Mouse (Mus musculus) limb, embryonic 14.5 days (tissue): ENCODE data around the gene Slc6a20a. TPM values are rescaled to one million over a fixed set of nuclear protein-coding genes. Genes with fewer than 3 reads are reported as not detected.
A peak's percentile ranks its signal among the peaks of the same experiment; 100 is the strongest.

Experiments used
- ATAC-seq: fragments of 200-750 bp; cut with Nextera tagmentation; 2 replicates; pipeline ENCODE4 v1.8.0; 2017; ENCODE audit warnings: low read depth, moderate number of reproducible peaks, moderate TSS enrichment; ENCODE audit not compliant: low FRiP score
- DNase-seq: peaks from one replicate; pipeline ENCODE4 v3.0.0-alpha.2; 2015; ENCODE audit warnings: low spot score
- H3K27ac ChIP-seq: fragments of 300-500 bp; sonication (generic); replicated peaks from 2 replicates; pipeline ENCODE4 v1.5.1; 2014; ENCODE audit warnings: low read depth, mild to moderate bottlenecking, low read length, moderate library complexity, mixed read lengths
- H3K27me3 ChIP-seq: fragments of 300-500 bp; sonication (generic); 2 replicates; pipeline ENCODE4 v1.6.1; 2014; ENCODE audit warnings: low read length, mixed read lengths; ENCODE audit not compliant: control insufficient read depth, insufficient read depth
- H3K36me3 ChIP-seq: fragments of 300-500 bp; sonication (generic); 2 replicates; pipeline ENCODE4 v1.6.1; 2014; ENCODE audit warnings: mild to moderate bottlenecking, low read length, moderate library complexity, mixed read lengths; ENCODE audit not compliant: control insufficient read depth, insufficient read depth
- H3K4me1 ChIP-seq: fragments of 300-500 bp; sonication (generic); 2 replicates; pipeline ENCODE4 v1.6.1; 2014; ENCODE audit warnings: antibody characterized with exemption, low read length, mixed read lengths; ENCODE audit not compliant: control insufficient read depth, insufficient read depth
- H3K4me2 ChIP-seq: fragments of 300-500 bp; sonication (generic); replicated peaks from 2 replicates; pipeline ENCODE4 v1.6.1; 2014; ENCODE audit warnings: low read depth, mild to moderate bottlenecking, low read length, moderate library complexity; ENCODE audit not compliant: severe bottlenecking
- H3K4me3 ChIP-seq: fragments of 300-500 bp; sonication (generic); replicated peaks from 2 replicates; pipeline ENCODE4 v1.5.1; 2014; ENCODE audit warnings: low read length
- H3K9ac ChIP-seq: fragments of 300-500 bp; sonication (generic); 2 replicates; pipeline ENCODE4 v1.6.1; 2014; ENCODE audit warnings: mild to moderate bottlenecking, low read depth, low read length, moderate library complexity; ENCODE audit not compliant: severe bottlenecking
- H3K9me3 ChIP-seq: fragments of 300-500 bp; sonication (generic); 2 replicates; pipeline ENCODE4 v1.6.1; 2016; ENCODE audit warnings: low read length; ENCODE audit not compliant: control insufficient read depth
- POLR2A ChIP-seq: fragments of 200-500 bp; IDR thresholded peaks from 2 replicates; pipeline ENCODE4 v1.8.0; 2012; ENCODE audit warnings: inconsistent platforms, mild to moderate bottlenecking, moderate library complexity, borderline replicate concordance; ENCODE audit not compliant: insufficient read depth, insufficient read length; ENCODE audit errors: extremely low read depth
- WGBS: fragments of 180-500 bp; shearing (Covaris S2); extraction: QIAGEN DNeasy Blood & Tissue Kit; methylation state at CpG from one replicate; pipeline ENCODE4 v1.1.7; 2014; 5-methylcytosine and 5-hydroxymethylcytosine counted together
- polyA plus RNA-seq, 2 experiments: library from polyadenylated mRNA; depleted of rRNA in 1 of 2; stranded (reverse) in 1 of 2; unstranded in 1 of 2; fragments of >200 nt; fragmentation: Nextera tagmentation in 1 of 2; extraction: Ambion mirVana in 1 of 2; gene quantifications; 2 replicates each; pipeline versions ENCODE4 v1.2.1 to v1.2.3; 2012 to 2014

Gene Slc6a20a
- polyA plus RNA-seq, 2 experiments, result 0.06 TPM; not detected in 1

GRCm38 (mm10) chr9:123638668-123639089 lies 40.0 kb downstream of the Slc6a20a start:
- Histone ChIP-seq H3K27me3 (no peaks in the 10 kb centered on the region), H3K36me3 (no peaks in the 10 kb centered on the region), H3K9me3 (no peaks in the 10 kb centered on the region), H3K27ac (no peak overlapping the region), H3K4me1 (no peaks in the 10 kb centered on the region), H3K9ac (no peak overlapping the region), H3K4me2 (no peak overlapping the region), H3K4me3 (no peak overlapping the region)
- DNase-seq, result peak; percentile 34
- 90% methylated on average over 1 of the region's 1 CpGs for WGBS
- no peak for ATAC-seq
- no peak for TF ChIP-seq POLR2A

DNA sequence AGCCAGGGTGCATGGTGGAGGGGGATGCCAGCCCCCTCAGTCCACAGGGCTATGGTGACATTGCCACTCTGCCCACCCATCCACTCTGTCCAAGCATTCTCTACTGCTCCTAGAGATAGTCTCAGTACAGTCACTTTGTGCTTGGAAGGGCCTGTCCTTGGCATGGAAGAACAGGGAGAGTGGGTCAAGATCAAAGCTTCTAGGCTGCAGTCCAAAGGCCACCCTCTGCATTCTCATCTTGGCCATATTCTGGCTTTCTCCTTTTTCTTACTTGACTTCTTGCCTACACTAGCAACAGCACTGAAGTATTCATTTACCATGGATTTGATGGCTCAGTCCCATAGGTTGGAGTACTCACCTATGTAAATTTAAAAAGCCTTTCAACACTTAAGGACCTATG lies 40.5 kb downstream of the Slc6a20a start:
- TF ChIP-seq POLR2A, result no peak
- DNase-seq (no peak), ATAC-seq (no peak)
- Histone ChIP-seq H3K27ac (no peak overlapping the region), H3K9me3 (no peaks in the 10 kb centered on the region), H3K36me3 (no peaks in the 10 kb centered on the region), H3K4me3 (no peak overlapping the region), H3K27me3 (no peaks in the 10 kb centered on the region), H3K4me1 (no peaks in the 10 kb centered on the region), H3K4me2 (no peak overlapping the region), H3K9ac (no peak overlapping the region)

GRCm38 (mm10) chr9:123636771-123637170 lies 41.9 kb downstream of the Slc6a20a start:
- H3K27ac ChIP-seq, result no peak overlapping the region
- no peak overlapping the region for H3K9ac ChIP-seq
- DNase-seq, result no peak
- no peak overlapping the region for H3K4me2 ChIP-seq
- H3K4me1 ChIP-seq, result no peaks in the 10 kb centered on the region
- no peak for ATAC-seq
- H3K9me3 ChIP-seq, result no peaks in the 10 kb centered on the region
- no peak for TF ChIP-seq POLR2A
- no peak overlapping the region for H3K4me3 ChIP-seq
- no peaks in the 10 kb centered on the region for H3K36me3 ChIP-seq
- H3K27me3 ChIP-seq, result no peaks in the 10 kb centered on the region
- WGBS, result 69% methylated on average over 5 of the region's 5 CpGs

GRCm38 (mm10) chr9:123632993-123633392 lies 45.7 kb downstream of the Slc6a20a start:
- ATAC-seq, result no peak
- Histone ChIP-seq H3K36me3 (no peaks in the 10 kb centered on the region), H3K27me3 (no peaks in the 10 kb centered on the region), H3K9me3 (no peaks in the 10 kb centered on the region), H3K4me2 (no peak overlapping the region), H3K9ac (no peak overlapping the region), H3K4me1 (no peaks in the 10 kb centered on the region), H3K27ac (no peak overlapping the region), H3K4me3 (no peak overlapping the region)
- TF ChIP-seq POLR2A, result no peak
- DNase-seq, result no peak
- 82% methylated on average over 3 of the region's 3 CpGs for WGBS

GRCm38 (mm10) chr9:123632281-123632680 lies 46.4 kb downstream of the Slc6a20a start, which contains the start of gene Slc6a20b:
Gene Slc6a20b, minus strand, starts transcription at chr9:123632565.
- 78% methylated on average over 6 of the region's 6 CpGs for WGBS
- ATAC-seq (no peak), DNase-seq (no peak)
- Histone ChIP-seq H3K36me3 (no peaks in the 10 kb centered on the region), H3K27me3 (no peaks in the 10 kb centered on the region), H3K4me1 (no peaks in the 10 kb centered on the region), H3K27ac (no peak within 1 kb of the TSS), H3K9ac (no peak within 1 kb of the TSS), H3K9me3 (no peaks in the 10 kb centered on the region), H3K4me3 (no peak within 1 kb of the TSS), H3K4me2 (no peak within 1 kb of the TSS)
- no peak for TF ChIP-seq POLR2A

GRCm38 (mm10) chr9:123631666-123632065 lies 47.0 kb downstream of the Slc6a20a start:
- no peak for DNase-seq
- no peaks in the 10 kb centered on the region for H3K9me3 ChIP-seq
- ATAC-seq, result no peak
- no peaks in the 10 kb centered on the region for H3K4me1 ChIP-seq
- H3K4me3 ChIP-seq, result no peak overlapping the region
- H3K27ac ChIP-seq, result no peak overlapping the region
- H3K9ac ChIP-seq, result no peak overlapping the region
- WGBS, result 88% methylated on average over 3 of the region's 3 CpGs
- H3K36me3 ChIP-seq, result no peaks in the 10 kb centered on the region
- H3K4me2 ChIP-seq, result no peak overlapping the region
- TF ChIP-seq POLR2A, result no peak
- no peaks in the 10 kb centered on the region for H3K27me3 ChIP-seq
